Mouse (Mus musculus) ovary, adult 2 months (tissue): ENCODE measurements around the gene Mvb12b. TPM values are rescaled to one million over a fixed set of nuclear protein-coding genes. Genes with fewer than 3 reads are reported as not detected.

Experiments used
- polyA plus RNA-seq: library from polyadenylated mRNA; depleted of rRNA; stranded (reverse); fragments of >200 nt; gene quantifications from 2 replicates; pipeline ENCODE4 v1.2.3, GENCODE M21; 2012; rRNA removed

The Mvb12b gene
- polyA plus RNA-seq = 36.3 and 37.7 TPM in 2 replicates

DNA sequence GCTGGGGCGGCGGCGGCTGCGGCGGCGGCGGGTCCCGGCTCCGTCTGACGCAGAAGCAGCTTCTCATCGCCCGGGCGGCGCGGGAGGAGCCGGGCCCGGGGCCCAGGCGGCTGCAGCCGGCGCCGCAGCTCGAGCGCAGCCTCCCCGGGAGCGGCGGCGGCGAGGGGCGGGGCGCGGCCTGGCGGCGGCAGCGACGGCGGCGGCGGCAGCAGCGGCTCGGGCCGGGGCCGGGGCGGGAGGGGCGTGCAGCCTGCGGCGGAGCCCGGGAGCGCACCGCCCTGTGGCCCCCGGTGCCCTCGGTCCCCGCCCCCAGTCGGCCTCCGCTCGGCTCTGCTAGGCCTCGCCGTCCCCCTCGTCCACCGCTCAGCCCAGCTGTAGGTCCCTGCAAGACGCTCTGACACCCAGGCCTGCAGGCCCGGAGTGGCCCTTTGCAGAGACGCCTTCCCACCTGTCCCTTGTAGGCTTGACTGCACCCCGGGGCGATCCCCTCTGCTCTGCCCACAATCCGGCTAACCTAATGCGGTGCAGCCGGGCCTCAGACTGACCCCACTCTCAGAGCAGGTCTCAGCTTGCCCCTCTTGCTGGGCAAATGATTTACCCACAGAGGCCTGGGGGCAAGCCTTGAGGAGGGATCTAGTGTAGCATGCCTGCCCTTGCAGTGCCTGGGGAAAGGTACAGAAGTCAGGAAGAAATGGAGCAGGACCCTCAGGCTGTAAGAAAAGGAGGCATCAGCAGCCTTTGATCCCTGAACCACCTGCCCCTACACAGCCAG is at the start of gene Mvb12b:
Gene Mvb12b, minus strand, starts transcription at position 619 of the 772 bp plus-strand sequence.

Other genes starting within 250 kb of the Mvb12b start
- gene Lmx1b, start 247.4 kb downstream of the Mvb12b start, polyA plus RNA-seq = 0.06 TPM in 1 of 2 replicates, not detected in the other